Mouse (Mus musculus): Measurements from ENCODE around the gene Mfap2. TPM values are rescaled to one million over a fixed set of nuclear protein-coding genes. Genes with fewer than 3 reads are reported as not detected.
A peak's percentile ranks its signal among the peaks of the same experiment; 100 is the strongest.

The Mfap2 gene
- 14.1 and 14.6 TPM in 2 replicates for polyA plus RNA-seq (2015; fragmentation: Nextera tagmentation; extraction: Ambion mirVana)

- H3K4me1 ChIP-seq (ENCODE audit: insufficient read depth): peaks cover 7% of the 10 kb centered on the region; the same call in 1 of the 2 replicates
- H3K9me3 ChIP-seq (ENCODE audit: low read length): no peaks in the 10 kb centered on the region
- peak within 1 kb of the TSS; percentile 40 for H3K4me3 ChIP-seq (ENCODE audit: low read depth, low read length)
- H3K9ac ChIP-seq (replicated peaks): peak within 1 kb of the TSS; percentile 61
- peak within 1 kb of the TSS; percentile 58 for H3K4me2 ChIP-seq (ENCODE audit: low read depth, low read length)
- 16% methylated on average over 7 of the region's 7 CpGs for WGBS (ENCODE audit: insufficient replicate concordance)
- H3K27ac ChIP-seq (ENCODE audit: low read depth): no peak within 1 kb of the TSS
- peaks cover 16% of the 10 kb centered on the region for H3K36me3 ChIP-seq (replicated peaks; ENCODE audit: insufficient read depth, low read length)
- ATAC-seq: no peak
- H3K27me3 ChIP-seq (ENCODE audit: insufficient read depth, low read length): peaks cover 20% of the 10 kb centered on the region
- no peak for DNase-seq
- TF ChIP-seq CTCF (IDR thresholded peaks at IDR 0.05; ENCODE audit: low read depth): no peak
- no peak for TF ChIP-seq EP300 (IDR thresholded peaks at IDR 0.05; ENCODE audit: low read depth)
Measured at GRCm38 (mm10) chr4:141010118-141010517, at the start of gene Mfap2. TSS of gene Mfap2 (plus strand) at chr4:141010418.

GRCm38 (mm10) chr4:140960781-140961466, 49.3 kb upstream of the Mfap2 start, which contains the start of gene Sdhb:
TSS of gene Sdhb (plus strand) at chr4:140961203.
- Histone ChIP-seq H3K4me1 (ENCODE audit: insufficient read depth) (peaks cover 32% of the 10 kb centered on the region), H3K27me3 (ENCODE audit: insufficient read depth, low read length) (peaks cover 9% of the 10 kb centered on the region; the same call in 1 of the 2 replicates), H3K36me3 (replicated peaks; ENCODE audit: insufficient read depth, low read length) (peaks cover under 1% of the 10 kb centered on the region; the same call in 1 of the 2 replicates), H3K4me2 (ENCODE audit: low read depth, low read length) (peak within 1 kb of the TSS; percentile 83), H3K9me3 (ENCODE audit: low read length) (no peaks in the 10 kb centered on the region), H3K4me3 (ENCODE audit: low read depth, low read length) (peak within 1 kb of the TSS; percentile 89), H3K27ac (ENCODE audit: low read depth) (peak within 1 kb of the TSS; percentile 91), H3K9ac (replicated peaks) (peak within 1 kb of the TSS; percentile 88)
- ATAC-seq (peak; percentile 93), DNase-seq (peak; percentile 95)
- TF ChIP-seq CTCF (IDR thresholded peaks at IDR 0.05; ENCODE audit: low read depth): 0 out of 2 replicates have a peak, but pooled peaks have one; percentile 6
- TF ChIP-seq EP300 (IDR thresholded peaks at IDR 0.05; ENCODE audit: low read depth): peak; percentile 38; the same call in 1 of the 2 replicates
- WGBS (ENCODE audit: insufficient replicate concordance): 3% methylated on average over 37 of the region's 37 CpGs

DNA sequence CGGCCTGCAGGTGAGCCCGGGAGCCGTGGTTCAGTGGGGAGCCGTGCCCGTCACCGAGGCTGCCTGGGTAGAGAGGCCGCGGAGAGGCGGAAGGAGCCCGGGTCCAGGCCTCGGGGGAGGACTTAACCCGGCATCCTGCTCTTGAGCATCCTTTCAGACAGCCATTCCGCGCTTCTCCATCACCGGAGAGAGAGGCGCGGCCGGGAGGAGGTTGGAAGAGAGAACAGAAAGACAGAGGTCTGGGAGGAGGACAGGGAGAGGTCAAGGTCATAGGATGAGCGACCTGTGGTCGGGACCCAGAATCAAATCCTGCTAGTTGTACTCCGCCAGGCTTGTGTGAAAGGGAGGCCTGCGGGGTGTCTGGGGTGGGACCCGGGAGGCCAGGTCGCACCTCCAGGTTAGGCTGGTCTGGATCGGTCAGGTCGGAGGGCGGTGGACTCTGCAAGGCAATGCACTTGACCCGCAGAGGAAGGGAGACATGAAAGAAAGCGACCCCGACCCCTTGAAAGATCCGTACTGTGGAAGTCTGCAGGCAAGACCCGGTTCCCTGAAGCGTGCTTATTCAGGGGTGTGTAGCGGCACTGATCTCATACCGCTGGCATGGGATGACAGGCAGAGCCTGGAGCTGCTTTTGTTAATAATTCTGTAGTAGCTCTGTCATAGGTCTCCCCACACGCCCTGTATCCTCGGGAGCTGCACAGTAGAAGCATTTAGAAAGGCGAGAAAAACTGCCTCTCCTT, 48.6 kb upstream of the Mfap2 start:
- H3K9me3 ChIP-seq (ENCODE audit: low read length): no peaks in the 10 kb centered on the region
- peaks cover 7% of the 10 kb centered on the region; the same call in 1 of the 2 replicates for H3K36me3 ChIP-seq (replicated peaks; ENCODE audit: insufficient read depth, low read length)
- peak overlapping the region; percentile 83 for H3K4me2 ChIP-seq (ENCODE audit: low read depth, low read length)
- peaks cover 9% of the 10 kb centered on the region; the same call in 1 of the 2 replicates for H3K27me3 ChIP-seq (ENCODE audit: insufficient read depth, low read length)
- H3K9ac ChIP-seq (replicated peaks): peak overlapping the region; percentile 88
- 2% methylated on average over 37 of the region's 38 CpGs for WGBS (ENCODE audit: insufficient replicate concordance)
- H3K4me3 ChIP-seq (ENCODE audit: low read depth, low read length): peak overlapping the region; percentile 89
- TF ChIP-seq CTCF (IDR thresholded peaks at IDR 0.05; ENCODE audit: low read depth) (no peak), EP300 (IDR thresholded peaks at IDR 0.05; ENCODE audit: low read depth) (no peak)
- peak overlapping the region; percentile 91 for H3K27ac ChIP-seq (ENCODE audit: low read depth)
- H3K4me1 ChIP-seq (ENCODE audit: insufficient read depth): peaks cover 32% of the 10 kb centered on the region
- ATAC-seq: peak; percentile 14
- no peak for DNase-seq

GRCm38 (mm10) chr4:140962207-140962909, 47.9 kb upstream of the Mfap2 start:
- Histone ChIP-seq H3K9me3 (ENCODE audit: low read length) (no peaks in the 10 kb centered on the region), H3K4me2 (ENCODE audit: low read depth, low read length) (peak overlapping the region; percentile 83), H3K4me3 (ENCODE audit: low read depth, low read length) (peak overlapping the region; percentile 89), H3K27me3 (ENCODE audit: insufficient read depth, low read length) (0 out of 2 replicates have a peak, but pooled peaks cover 3% of the 10 kb centered on the region), H3K36me3 (replicated peaks; ENCODE audit: insufficient read depth, low read length) (peaks cover 12% of the 10 kb centered on the region; the same call in 1 of the 2 replicates), H3K9ac (replicated peaks) (peak overlapping the region; percentile 88), H3K4me1 (ENCODE audit: insufficient read depth) (peaks cover 32% of the 10 kb centered on the region), H3K27ac (ENCODE audit: low read depth) (peak overlapping the region; percentile 91)
- DNase-seq (no peak), ATAC-seq (no peak)
- TF ChIP-seq EP300 (IDR thresholded peaks at IDR 0.05; ENCODE audit: low read depth) (no peak), CTCF (IDR thresholded peaks at IDR 0.05; ENCODE audit: low read depth) (no peak)
- WGBS (ENCODE audit: insufficient replicate concordance): 42% methylated on average over 8 of the region's 8 CpGs

GRCm38 (mm10) chr4:140962950-140963349, 47.3 kb upstream of the Mfap2 start:
- H3K4me3 ChIP-seq (ENCODE audit: low read depth, low read length): no peak overlapping the region
- H3K4me2 ChIP-seq (ENCODE audit: low read depth, low read length): peak overlapping the region; percentile 83
- H3K27ac ChIP-seq (ENCODE audit: low read depth): peak overlapping the region; percentile 91
- no peaks in the 10 kb centered on the region for H3K9me3 ChIP-seq (ENCODE audit: low read length)
- peak; percentile 68 for TF ChIP-seq EP300 (IDR thresholded peaks at IDR 0.05; ENCODE audit: low read depth)
- no peak for TF ChIP-seq CTCF (IDR thresholded peaks at IDR 0.05; ENCODE audit: low read depth)
- WGBS (ENCODE audit: insufficient replicate concordance): 25% methylated on average over 5 of the region's 5 CpGs
- H3K36me3 ChIP-seq (replicated peaks; ENCODE audit: insufficient read depth, low read length): peaks cover 16% of the 10 kb centered on the region; the same call in 1 of the 2 replicates
- H3K4me1 ChIP-seq (ENCODE audit: insufficient read depth): peaks cover 29% of the 10 kb centered on the region
- no peaks in the 10 kb centered on the region for H3K27me3 ChIP-seq (ENCODE audit: insufficient read depth, low read length)
- DNase-seq (peak; percentile 79), ATAC-seq (peak; percentile 49)
- H3K9ac ChIP-seq (replicated peaks): no peak overlapping the region; the same call in 1 of the 2 replicates
